24 mouse cellular contexts compared by ENCODE assay signal in the genomic region with DNA sequence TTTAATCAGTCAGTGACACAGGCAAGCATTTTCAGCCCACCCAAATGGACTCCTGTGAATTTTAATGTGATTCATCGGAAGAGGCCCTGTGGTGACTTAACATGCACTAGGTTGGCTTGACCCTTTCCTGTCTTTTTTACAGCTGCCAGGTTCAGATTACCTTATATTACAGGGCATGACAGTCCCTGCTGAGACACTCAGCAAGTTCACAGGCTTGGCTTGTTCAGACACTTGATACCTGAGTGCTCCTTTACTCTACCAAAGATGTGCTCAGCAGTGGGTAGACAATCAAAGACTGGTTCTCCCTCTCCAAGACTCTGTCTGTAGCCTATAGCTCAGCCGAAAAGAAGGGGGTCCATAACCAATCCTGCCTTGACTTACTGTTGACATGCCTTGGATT.
DNase-seq lines count a peak whose midpoint lies in the region; ATAC-seq and TF ChIP-seq lines count a peak whose summit lies in the region.
"Had no signal": no experiment of that assay in that cellular context is flagged by ENCODE, and none has a peak within 500 bp of the region (broad histone marks: within the 10 kb centered on the region; RNA-seq: fewer than 3 reads in every experiment).

No protein-coding gene starts in this region.

- WGBS in embryonic facial prominence, embryonic 11.5 days = 55% methylated on average over 2 of the region's 2 CpGs
- 61% methylated on average over 2 of the region's 2 CpGs for WGBS in embryonic facial prominence, embryonic 10.5 days
- 48% methylated on average over 2 of the region's 2 CpGs for WGBS in kidney, embryonic 14.5 days
- 58% methylated on average over 2 of the region's 2 CpGs for WGBS in kidney, adult 2 months
- WGBS in limb, embryonic 11.5 days = 72% methylated on average over 2 of the region's 2 CpGs
- WGBS in limb, embryonic 10.5 days = 85% methylated on average over 2 of the region's 2 CpGs

- H3K4me3 ChIP-seq in embryonic facial prominence, embryonic 11.5 days (ENCODE audit: low read depth, low read length) = no peak overlapping the region
- no peak overlapping the region for H3K4me3 ChIP-seq in embryonic facial prominence, embryonic 10.5 days
- no peak overlapping the region for H3K4me3 ChIP-seq in kidney, embryonic 14.5 days (ENCODE audit: low read length)
- H3K4me3 ChIP-seq in kidney, adult 2 months (ENCODE audit: insufficient read depth, low read depth, low read length) = no peak overlapping the region
- no peak overlapping the region for H3K4me3 ChIP-seq in limb, embryonic 11.5 days (ENCODE audit: low read depth, low read length)
- no peak overlapping the region for H3K4me3 ChIP-seq in limb, embryonic 10.5 days
- H3K4me3 ChIP-seq: embryonic facial prominence, embryonic 12.5 days; embryonic facial prominence, embryonic 15.5 days; gastrocnemius, adult 2 months had no signal

- no peak overlapping the region for H3K9ac ChIP-seq in embryonic facial prominence, embryonic 11.5 days (replicated peaks; ENCODE audit: low read length)
- H3K9ac ChIP-seq in kidney, embryonic 14.5 days (ENCODE audit: low read depth, low read length) = no peak overlapping the region
- no peak overlapping the region for H3K9ac ChIP-seq in limb, embryonic 11.5 days (ENCODE audit: low read length)
- H3K9ac ChIP-seq: embryonic facial prominence, embryonic 12.5 days; embryonic facial prominence, embryonic 15.5 days; forebrain, postnatal 0 days had no signal

- no peak for TF ChIP-seq POLR2A in kidney, adult 2 months (IDR thresholded peaks at IDR 0.05; ENCODE audit: low read depth, low read length)

- no peak overlapping the region for H3K4me2 ChIP-seq in embryonic facial prominence, embryonic 11.5 days (ENCODE audit: low read depth, low read length)
- no peak overlapping the region for H3K4me2 ChIP-seq in kidney, embryonic 14.5 days (replicated peaks; ENCODE audit: low read depth, low read length)
- no peak overlapping the region for H3K4me2 ChIP-seq in limb, embryonic 11.5 days (ENCODE audit: low read depth, severe bottlenecking)
- H3K4me2 ChIP-seq: embryonic facial prominence, embryonic 12.5 days; embryonic facial prominence, embryonic 15.5 days; heart, embryonic 11.5 days had no signal

- no peak for ATAC-seq in embryonic facial prominence, embryonic 11.5 days (replicated peaks; ENCODE audit: insufficient number of reproducible peaks, low FRiP score, low TSS enrichment, low read depth)
- ATAC-seq in kidney, embryonic 14.5 days (ENCODE audit: low FRiP score, low TSS enrichment) = peak; percentile 77; the same call in 1 of the 2 replicates
- 0 out of 2 replicates have a peak, but pooled peaks have one; percentile 35 for ATAC-seq in limb, embryonic 11.5 days (ENCODE audit: insufficient number of reproducible peaks, low FRiP score, low TSS enrichment, low read depth)
- ATAC-seq: CD4-positive, CD25-positive, alpha-beta regulatory T cell, adult 4 months; forebrain, embryonic 14.5 days; forebrain, postnatal 0 days; hindbrain, embryonic 16.5 days had no signal

- no peaks in the 10 kb centered on the region for H3K36me3 ChIP-seq in embryonic facial prominence, embryonic 11.5 days (replicated peaks; ENCODE audit: control insufficient read depth, insufficient read depth, low read depth, low read length)
- no peaks in the 10 kb centered on the region for H3K36me3 ChIP-seq in embryonic facial prominence, embryonic 10.5 days (replicated peaks)
- H3K36me3 ChIP-seq in kidney, embryonic 14.5 days (ENCODE audit: control insufficient read depth, insufficient read depth, low read length) = no peaks in the 10 kb centered on the region
- no peaks in the 10 kb centered on the region for H3K36me3 ChIP-seq in kidney, adult 2 months (ENCODE audit: control insufficient read depth, insufficient read depth, low read length)
- no peaks in the 10 kb centered on the region for H3K36me3 ChIP-seq in limb, embryonic 11.5 days (ENCODE audit: control insufficient read depth, insufficient read depth, low read length)
- no peaks in the 10 kb centered on the region for H3K36me3 ChIP-seq in limb, embryonic 10.5 days
- H3K36me3 ChIP-seq: embryonic facial prominence, embryonic 12.5 days; embryonic facial prominence, embryonic 15.5 days had no signal

- no peak overlapping the region for H3K27ac ChIP-seq in embryonic facial prominence, embryonic 11.5 days (replicated peaks; ENCODE audit: low read depth, low read length)
- H3K27ac ChIP-seq in embryonic facial prominence, embryonic 10.5 days (replicated peaks) = no peak overlapping the region
- no peak overlapping the region for H3K27ac ChIP-seq in kidney, embryonic 14.5 days (ENCODE audit: low read depth, low read length)
- no peak overlapping the region for H3K27ac ChIP-seq in kidney, adult 2 months (ENCODE audit: insufficient read depth, low read depth, low read length)
- H3K27ac ChIP-seq in limb, embryonic 11.5 days (replicated peaks; ENCODE audit: low read depth, low read length) = no peak overlapping the region
- no peak overlapping the region for H3K27ac ChIP-seq in limb, embryonic 10.5 days
- H3K27ac ChIP-seq: embryonic facial prominence, embryonic 12.5 days; embryonic facial prominence, embryonic 15.5 days; gastrocnemius, adult 2 months had no signal

- H3K9me3 ChIP-seq in embryonic facial prominence, embryonic 11.5 days (replicated peaks; ENCODE audit: control insufficient read depth, low read length) = no peaks in the 10 kb centered on the region
- no peaks in the 10 kb centered on the region for H3K9me3 ChIP-seq in embryonic facial prominence, embryonic 10.5 days
- no peaks in the 10 kb centered on the region for H3K9me3 ChIP-seq in kidney, embryonic 14.5 days (ENCODE audit: control insufficient read depth, low read length)
- no peaks in the 10 kb centered on the region for H3K9me3 ChIP-seq in limb, embryonic 11.5 days (ENCODE audit: control insufficient read depth, low read length)
- H3K9me3 ChIP-seq in limb, embryonic 10.5 days (replicated peaks) = no peaks in the 10 kb centered on the region
- H3K9me3 ChIP-seq: embryonic facial prominence, embryonic 12.5 days; embryonic facial prominence, embryonic 15.5 days had no signal

- no peaks in the 10 kb centered on the region for H3K4me1 ChIP-seq in embryonic facial prominence, embryonic 11.5 days (ENCODE audit: control insufficient read depth, insufficient read depth, low read length)
- 0 out of 2 replicates have a peak, but pooled peaks cover 3% of the 10 kb centered on the region for H3K4me1 ChIP-seq in embryonic facial prominence, embryonic 10.5 days
- no peaks in the 10 kb centered on the region for H3K4me1 ChIP-seq in kidney, embryonic 14.5 days (ENCODE audit: control insufficient read depth, insufficient read depth, low read length)
- no peaks in the 10 kb centered on the region; the same call in 1 of the 2 replicates for H3K4me1 ChIP-seq in kidney, adult 2 months (ENCODE audit: control insufficient read depth, insufficient read depth, low read length)
- H3K4me1 ChIP-seq in limb, embryonic 11.5 days (ENCODE audit: control insufficient read depth, insufficient read depth, low read length) = no peaks in the 10 kb centered on the region
- 0 out of 2 replicates have a peak, but pooled peaks cover 3% of the 10 kb centered on the region for H3K4me1 ChIP-seq in limb, embryonic 10.5 days
- H3K4me1 ChIP-seq: embryonic facial prominence, embryonic 15.5 days had no signal

- DNase-seq in embryonic facial prominence, embryonic 11.5 days (ENCODE audit: low spot score) = peak; percentile 18
- no peak for DNase-seq in embryonic facial prominence, embryonic 10.5 days (ENCODE audit: low spot score)
- DNase-seq in kidney, adult 2 months = no peak
- DNase-seq in limb, embryonic 11.5 days (ENCODE audit: low spot score) = no peak
- no peak for DNase-seq in limb, embryonic 10.5 days (ENCODE audit: low spot score)
- DNase-seq in mesoderm, embryonic 11.5 days (ENCODE audit: low read depth, low spot score) = peak; percentile 28
- DNase-seq in left cerebral cortex, adult 18-20 months (ENCODE audit: low spot score in 2 of 2) = no peak
- DNase-seq: adrenal gland, adult 2 months; adrenal gland, postnatal 14 days; cerebellum, adult 11 months; cerebellum, adult 2 months; cerebellum, adult 9-11 months; cerebellum, postnatal 25 days; forebrain, postnatal 0 days; gastrocnemius, adult 2 months; gastrocnemius, postnatal 14 days; heart, adult 11 months had no signal

- no peak for TF ChIP-seq CTCF in kidney, adult 2 months (conservative IDR thresholded peaks at IDR 0.05; ENCODE audit: insufficient read depth, insufficient read length, low read depth, low read length)

- no peaks in the 10 kb centered on the region for H3K27me3 ChIP-seq in embryonic facial prominence, embryonic 11.5 days (ENCODE audit: control insufficient read depth, insufficient read depth, low read length)
- H3K27me3 ChIP-seq in embryonic facial prominence, embryonic 10.5 days (replicated peaks; ENCODE audit: low read depth, poor library complexity, severe bottlenecking) = no peaks in the 10 kb centered on the region
- H3K27me3 ChIP-seq in kidney, embryonic 14.5 days (ENCODE audit: control insufficient read depth, insufficient read depth, low read length) = no peaks in the 10 kb centered on the region
- H3K27me3 ChIP-seq in kidney, adult 2 months (replicated peaks; ENCODE audit: control insufficient read depth, insufficient read depth, low read length) = no peaks in the 10 kb centered on the region
- no peaks in the 10 kb centered on the region for H3K27me3 ChIP-seq in limb, embryonic 11.5 days (ENCODE audit: control insufficient read depth, insufficient read depth, low read length)
- H3K27me3 ChIP-seq in limb, embryonic 10.5 days (ENCODE audit: low read depth, poor library complexity, severe bottlenecking) = no peaks in the 10 kb centered on the region
- H3K27me3 ChIP-seq: embryonic facial prominence, embryonic 12.5 days; embryonic facial prominence, embryonic 15.5 days had no signal

Comparison
In these comparisons a context has a peak if more than half of its experiments do, and no peak if none do; other contexts are left out.
1. DNase-seq: peak in embryonic facial prominence, embryonic 11.5 days (single experiment) and mesoderm, embryonic 11.5 days (single experiment); none in embryonic facial prominence, embryonic 10.5 days (single experiment), kidney, adult 2 months (single experiment), limb, embryonic 11.5 days (single experiment), limb, embryonic 10.5 days (single experiment) and left cerebral cortex, adult 18-20 months (0 of 2).